Mouse (Mus musculus) cerebellum, adult 9-10 months (tissue): ENCODE measurements around the gene Rab7.
"Not testable (repeated sequence)": the region's sequence is repeated elsewhere in the genome, so short reads cannot be mapped to it uniquely, and the experiment has no call there.

Experiments used
- DNase-seq: peaks from one replicate; pipeline ENCODE4 v3.0.0; 2022

Gene Rab7

GRCm38 (mm10) chr6:87997706-87998265, 47.3 kb downstream of the Rab7 start:
- peak; percentile 82 for DNase-seq

- DNase-seq, result no peak
Measured at GRCm38 (mm10) chr6:87996606-87997005, 48.5 kb downstream of the Rab7 start.

GRCm38 (mm10) chr6:87995519-87995918, 49.6 kb downstream of the Rab7 start:
- DNase-seq, result no peak

GRCm38 (mm10) chr6:87993790-87994571, 51.1 kb downstream of the Rab7 start:
- DNase-seq, result no peak

GRCm38 (mm10) chr6:87992733-87993132, 52.3 kb downstream of the Rab7 start:
- DNase-seq, result no peak

- no peak for DNase-seq
Measured at GRCm38 (mm10) chr6:87991886-87992285, 53.2 kb downstream of the Rab7 start.

- DNase-seq, result no peak
Measured at GRCm38 (mm10) chr6:87991216-87991615, 53.9 kb downstream of the Rab7 start.

- no peak for DNase-seq
Measured at GRCm38 (mm10) chr6:87982506-87982905, 62.6 kb downstream of the Rab7 start.

- DNase-seq, result peak; percentile 63
Measured at GRCm38 (mm10) chr6:87981547-87982256, 63.4 kb downstream of the Rab7 start, which contains the start of gene H1fx. TSS of gene H1fx (minus strand) at chr6:87981637.

GRCm38 (mm10) chr6:87981030-87981485, 64.0 kb downstream of the Rab7 start:
- peak; percentile 30 for DNase-seq

- DNase-seq, result peak; percentile 81
Measured at GRCm38 (mm10) chr6:87980374-87981029, 64.6 kb downstream of the Rab7 start.

- DNase-seq, result no peak
Measured at GRCm38 (mm10) chr6:87979728-87980127, 65.3 kb downstream of the Rab7 start.

GRCm38 (mm10) chr6:87970041-87970440, 75.0 kb downstream of the Rab7 start:
- DNase-seq, result no peak

- DNase-seq, result not testable (repeated sequence)
Measured at GRCm38 (mm10) chr6:87962457-87962856, 82.6 kb downstream of the Rab7 start.
